Mouse (Mus musculus): Measurements from ENCODE around the gene Tubd1. TPM values are rescaled to one million over a fixed set of nuclear protein-coding genes. Genes with fewer than 3 reads are reported as not detected.

Tubd1 gene
- polyA plus RNA-seq, 1 experiment from 2014 or later = 7.8 TPM

DNA sequence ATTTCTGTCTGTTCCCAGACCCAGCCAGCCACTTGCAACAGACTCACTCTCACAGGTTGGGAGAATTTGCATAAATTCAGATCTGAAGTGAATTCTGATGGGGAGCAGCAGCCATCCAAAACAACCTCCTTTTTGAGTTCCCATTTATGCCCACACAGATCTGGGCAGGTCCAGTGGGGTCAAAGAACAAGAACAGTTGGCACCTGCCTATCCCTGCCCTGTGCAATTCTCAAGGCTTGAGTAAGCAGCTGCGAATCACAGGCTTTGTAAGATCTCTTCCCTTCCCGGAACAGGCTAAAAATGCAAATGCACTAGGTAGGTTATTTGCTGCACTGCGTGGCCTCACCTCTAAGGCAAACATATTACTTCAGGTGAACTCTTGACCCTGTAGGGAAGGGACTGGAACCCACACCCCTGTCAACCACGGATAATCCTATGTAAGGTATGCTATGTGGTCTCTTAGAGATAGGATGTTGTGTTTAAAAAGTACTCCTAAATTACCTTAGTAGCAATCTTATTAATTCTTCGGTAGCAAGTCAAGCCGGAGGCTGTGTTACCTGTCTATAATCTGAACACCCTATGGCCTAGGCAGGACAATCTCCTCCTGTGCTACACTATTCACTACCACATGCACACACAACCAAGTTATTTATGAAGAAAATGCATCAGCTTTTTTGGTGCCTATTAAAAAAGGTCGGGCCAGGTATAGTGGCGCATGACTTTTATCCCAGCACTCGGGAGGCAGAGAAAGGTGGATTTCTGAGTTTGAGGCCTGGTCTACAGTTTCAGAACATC is 35.7 kb downstream of the Tubd1 start:
- Histone ChIP-seq H3K9ac (no peak overlapping the region), H3K4me3 (no peak overlapping the region), H3K9me3 (no peaks in the 10 kb centered on the region), H3K36me3 (no peaks in the 10 kb centered on the region; the same call in 1 of the 2 replicates), H3K4me1 (replicated peaks) (no peaks in the 10 kb centered on the region), H3K4me2 (no peak overlapping the region), H3K27me3 (no peaks in the 10 kb centered on the region), H3K27ac (replicated peaks) (no peak overlapping the region)
- 90% methylated on average over 9 of the region's 9 CpGs for WGBS
- ATAC-seq (ENCODE audit: low FRiP score, low read depth) = no peak

GRCm38 (mm10) chr11:86581250-86581753 is 36.5 kb downstream of the Tubd1 start:
- WGBS = 85% methylated on average over 11 of the region's 11 CpGs
- Histone ChIP-seq H3K36me3 (no peaks in the 10 kb centered on the region; the same call in 1 of the 2 replicates), H3K9ac (no peak overlapping the region), H3K27ac (replicated peaks) (no peak overlapping the region), H3K4me3 (no peak overlapping the region), H3K4me2 (no peak overlapping the region), H3K4me1 (replicated peaks) (0 out of 2 replicates have a peak, but pooled peaks cover under 1% of the 10 kb centered on the region), H3K9me3 (no peaks in the 10 kb centered on the region), H3K27me3 (no peaks in the 10 kb centered on the region)
- ATAC-seq (ENCODE audit: low FRiP score, low read depth) = no peak

DNA sequence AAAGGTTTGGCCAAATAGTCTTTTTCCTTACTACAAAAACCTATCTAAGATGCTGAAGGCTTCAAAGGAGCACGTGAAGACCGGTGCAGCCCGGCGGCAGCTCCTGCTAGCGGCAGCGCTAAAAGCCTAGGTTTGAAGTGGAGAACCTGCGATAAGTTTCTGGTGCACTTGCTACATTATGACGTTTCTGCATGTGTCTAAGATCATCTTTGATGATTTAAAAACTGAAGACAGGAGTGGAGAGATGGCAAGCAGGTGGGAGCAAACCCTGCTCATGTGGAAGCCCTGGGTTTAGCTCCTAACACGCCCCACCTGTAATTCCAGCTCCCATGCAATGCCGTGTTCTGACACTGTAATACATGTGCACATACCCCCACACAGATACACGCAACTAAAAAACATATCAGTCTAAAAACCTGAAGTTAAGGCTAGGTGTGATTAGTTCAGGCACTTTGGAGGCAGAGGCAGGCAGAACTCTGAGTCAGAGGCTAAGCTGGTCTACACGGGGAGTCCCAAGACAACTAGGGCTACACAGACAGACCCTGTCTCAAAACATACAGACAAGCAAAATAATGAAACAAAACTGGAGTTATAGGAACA is 37.3 kb downstream of the Tubd1 start:
- Histone ChIP-seq H3K27me3 (no peaks in the 10 kb centered on the region), H3K27ac (replicated peaks) (no peak overlapping the region), H3K36me3 (no peaks in the 10 kb centered on the region; the same call in 1 of the 2 replicates), H3K4me3 (no peak overlapping the region), H3K9ac (no peak overlapping the region), H3K9me3 (no peaks in the 10 kb centered on the region), H3K4me2 (no peak overlapping the region), H3K4me1 (replicated peaks) (0 out of 2 replicates have a peak, but pooled peaks cover 3% of the 10 kb centered on the region)
- 91% methylated on average over 12 of the region's 12 CpGs for WGBS
- ATAC-seq (ENCODE audit: low FRiP score, low read depth) = no peak

- H3K9ac ChIP-seq = no peak overlapping the region
- 87% methylated on average over 7 of the region's 7 CpGs for WGBS
- 0 out of 2 replicates have a peak, but pooled peaks cover 3% of the 10 kb centered on the region for H3K4me1 ChIP-seq (replicated peaks)
- no peak overlapping the region for H3K4me3 ChIP-seq
- ATAC-seq (ENCODE audit: low FRiP score, low read depth) = no peak
- H3K27me3 ChIP-seq = no peaks in the 10 kb centered on the region
- no peak overlapping the region for H3K4me2 ChIP-seq
- H3K9me3 ChIP-seq = no peaks in the 10 kb centered on the region
- H3K36me3 ChIP-seq = no peaks in the 10 kb centered on the region; the same call in 1 of the 2 replicates
- no peak overlapping the region for H3K27ac ChIP-seq (replicated peaks)
Measured at GRCm38 (mm10) chr11:86582543-86583260, 37.9 kb downstream of the Tubd1 start.

DNA sequence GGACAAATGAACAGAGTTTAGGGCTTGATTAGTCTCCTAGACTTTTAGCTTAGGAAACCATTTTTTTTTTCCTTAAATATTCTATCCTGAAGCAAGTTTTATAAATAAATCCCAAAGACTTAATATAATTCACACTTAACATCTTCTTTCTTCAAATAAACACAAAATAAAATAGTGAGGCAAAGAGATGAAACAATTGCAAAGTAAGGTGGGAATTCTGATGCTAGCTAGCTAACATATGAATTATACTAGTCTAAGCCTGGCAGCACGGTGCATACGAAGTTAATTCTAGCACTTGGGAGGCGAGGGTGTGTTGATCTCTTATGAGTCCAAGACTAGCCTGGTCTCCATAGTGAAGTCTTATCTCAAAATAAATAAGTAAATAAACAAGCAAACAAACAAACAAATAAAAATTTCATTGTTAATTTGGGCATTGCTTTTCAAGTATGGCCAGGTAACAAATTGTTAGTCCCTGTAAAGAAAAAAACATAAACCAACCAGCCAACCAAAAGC is 38.6 kb downstream of the Tubd1 start:
- Histone ChIP-seq H3K9ac (no peak overlapping the region), H3K4me1 (replicated peaks) (0 out of 2 replicates have a peak, but pooled peaks cover 3% of the 10 kb centered on the region), H3K27me3 (no peaks in the 10 kb centered on the region), H3K9me3 (no peaks in the 10 kb centered on the region), H3K36me3 (no peaks in the 10 kb centered on the region; the same call in 1 of the 2 replicates), H3K27ac (replicated peaks) (no peak overlapping the region), H3K4me3 (no peak overlapping the region), H3K4me2 (no peak overlapping the region)
- WGBS = 94% methylated on average over 3 of the region's 3 CpGs
- no peak for ATAC-seq (ENCODE audit: low FRiP score, low read depth)

- Histone ChIP-seq H3K9ac (no peak overlapping the region), H3K36me3 (no peaks in the 10 kb centered on the region; the same call in 1 of the 2 replicates), H3K9me3 (no peaks in the 10 kb centered on the region), H3K4me3 (no peak overlapping the region), H3K27ac (replicated peaks) (no peak overlapping the region), H3K27me3 (no peaks in the 10 kb centered on the region), H3K4me2 (no peak overlapping the region), H3K4me1 (replicated peaks) (0 out of 2 replicates have a peak, but pooled peaks cover 3% of the 10 kb centered on the region)
- no peak for ATAC-seq (ENCODE audit: low FRiP score, low read depth)
- 89% methylated on average over 14 of the region's 14 CpGs for WGBS
Measured at GRCm38 (mm10) chr11:86583990-86584897, 39.5 kb downstream of the Tubd1 start.

- no peak overlapping the region for H3K27ac ChIP-seq (replicated peaks)
- WGBS = 77% methylated on average over 7 of the region's 7 CpGs
- no peaks in the 10 kb centered on the region for H3K9me3 ChIP-seq
- H3K4me2 ChIP-seq = no peak overlapping the region
- H3K27me3 ChIP-seq = no peaks in the 10 kb centered on the region
- no peak overlapping the region for H3K9ac ChIP-seq
- H3K4me3 ChIP-seq = no peak overlapping the region
- no peak for ATAC-seq (ENCODE audit: low FRiP score, low read depth)
- H3K4me1 ChIP-seq (replicated peaks) = 0 out of 2 replicates have a peak, but pooled peaks cover 3% of the 10 kb centered on the region
- H3K36me3 ChIP-seq = no peaks in the 10 kb centered on the region; the same call in 1 of the 2 replicates
Measured at GRCm38 (mm10) chr11:86584898-86585597, 40.3 kb downstream of the Tubd1 start.

GRCm38 (mm10) chr11:86585598-86585984 is 40.8 kb downstream of the Tubd1 start:
- no peaks in the 10 kb centered on the region for H3K9me3 ChIP-seq
- H3K36me3 ChIP-seq = no peaks in the 10 kb centered on the region; the same call in 1 of the 2 replicates
- H3K4me1 ChIP-seq (replicated peaks) = 0 out of 2 replicates have a peak, but pooled peaks cover 3% of the 10 kb centered on the region
- no peak overlapping the region for H3K27ac ChIP-seq (replicated peaks)
- no peak overlapping the region for H3K9ac ChIP-seq
- no peaks in the 10 kb centered on the region for H3K27me3 ChIP-seq
- no peak for ATAC-seq (ENCODE audit: low FRiP score, low read depth)
- no peak overlapping the region for H3K4me3 ChIP-seq
- no peak overlapping the region for H3K4me2 ChIP-seq
- WGBS = 41% methylated on average over 3 of the region's 3 CpGs

GRCm38 (mm10) chr11:86586177-86586867 is 41.5 kb downstream of the Tubd1 start:
- H3K9ac ChIP-seq = no peak overlapping the region
- peak overlapping the region; percentile 41 for H3K4me2 ChIP-seq
- WGBS = 28% methylated on average over 12 of the region's 12 CpGs
- peak overlapping the region; percentile 13 for H3K4me3 ChIP-seq
- H3K27ac ChIP-seq (replicated peaks) = no peak overlapping the region
- 0 out of 2 replicates have a peak, but pooled peaks cover 3% of the 10 kb centered on the region for H3K4me1 ChIP-seq (replicated peaks)
- H3K27me3 ChIP-seq = no peaks in the 10 kb centered on the region
- ATAC-seq (ENCODE audit: low FRiP score, low read depth) = no peak
- H3K36me3 ChIP-seq = no peaks in the 10 kb centered on the region; the same call in 1 of the 2 replicates
- H3K9me3 ChIP-seq = no peaks in the 10 kb centered on the region

Data from hindbrain, embryonic 15.5 days (tissue).